Mouse (Mus musculus) lung, postnatal 10 days (tissue): ENCODE data around the gene Isoc2b.
"Not testable (repeated sequence)": the region's sequence is repeated elsewhere in the genome, so short reads cannot be mapped to it uniquely, and the experiment has no call there.

Source experiments
- DNase-seq: peaks from one replicate; pipeline ENCODE4 v3.0.0; 2021

The Isoc2b gene

GRCm38 (mm10) chr7:4830476-4830875 is 39.6 kb downstream of the Isoc2b start:
- no peak for DNase-seq

GRCm38 (mm10) chr7:4825365-4825764 is 44.7 kb downstream of the Isoc2b start:
- DNase-seq, result no peak

- no peak for DNase-seq
These were observed 47.7 kb downstream of the Isoc2b start for GRCm38 (mm10) chr7:4822162-4822907.

GRCm38 (mm10) chr7:4821690-4822089 is 48.4 kb downstream of the Isoc2b start:
- no peak for DNase-seq

GRCm38 (mm10) chr7:4820925-4821324 is 49.1 kb downstream of the Isoc2b start:
- not testable (repeated sequence) for DNase-seq

GRCm38 (mm10) chr7:4816559-4816958 is 53.5 kb downstream of the Isoc2b start:
- no peak for DNase-seq

- DNase-seq, result no peak
These were observed 56.8 kb downstream of the Isoc2b start for GRCm38 (mm10) chr7:4813105-4813791.

- DNase-seq, result peak; percentile 100
These were observed 57.6 kb downstream of the Isoc2b start, which contains the start of gene Ube2s for GRCm38 (mm10) chr7:4812303-4813104. Gene Ube2s, minus strand, starts transcription at chr7:4812590.

- DNase-seq, result peak; percentile 57
These were observed 58.2 kb downstream of the Isoc2b start for GRCm38 (mm10) chr7:4811842-4812302.

- not testable (repeated sequence) for DNase-seq
These were observed 58.9 kb downstream of the Isoc2b start for GRCm38 (mm10) chr7:4811131-4811530.

GRCm38 (mm10) chr7:4806716-4807115 is 63.3 kb downstream of the Isoc2b start:
- DNase-seq, result peak; percentile 62

GRCm38 (mm10) chr7:4802247-4802646 is 67.8 kb downstream of the Isoc2b start:
- no peak for DNase-seq

- DNase-seq, result peak; percentile 44
These were observed 74.2 kb downstream of the Isoc2b start for GRCm38 (mm10) chr7:4795767-4796433.
